Mouse (Mus musculus) MEL (cell line): ENCODE results near the gene Srpk3. TPM values are rescaled to one million over a fixed set of nuclear protein-coding genes. Genes with fewer than 3 reads are reported as not detected.

Experiments used
- DNase-seq: peaks from one replicate; pipeline ENCODE4 v3.0.0; 2011; ENCODE audit warnings: low read depth, low spot score
- H3K27ac ChIP-seq: 2 replicates; pipeline ENCODE4 v1.5.1; 2012; ENCODE audit warnings: low read depth, mild to moderate bottlenecking, control low read depth, low read length, moderate library complexity; ENCODE audit not compliant: control insufficient read depth
- H3K27me3 ChIP-seq, 2 experiments: fragments of 150-350 bp in 1 of 2; sonication (generic) in 1 of 2; 2 replicates each; pipeline ENCODE4 v1.6.1; 2012; ENCODE audit warnings: low read length in 2 of 2, mild to moderate bottlenecking in 2 of 2, improper control_type of control experiment in 1 of 2, moderate library complexity in 1 of 2; ENCODE audit not compliant: insufficient read depth in 2 of 2, control insufficient read depth in 1 of 2
- H3K36me3 ChIP-seq, 2 experiments: 2 replicates each; pipeline ENCODE4 v1.6.1; 2012 to 2014; ENCODE audit warnings: low read length in 2 of 2, improper control_type of control experiment in 1 of 2, inconsistent platforms in 1 of 2, mild to moderate bottlenecking in 1 of 2; ENCODE audit not compliant: insufficient read depth in 2 of 2, control insufficient read depth in 1 of 2
- H3K4me1 ChIP-seq, 2 experiments: fragments of 150-350 bp in 1 of 2; sonication (generic) in 1 of 2; 2 replicates each; pipeline ENCODE4 v1.6.1; 2012; ENCODE audit warnings: low read length in 2 of 2, improper control_type of control experiment in 1 of 2, mild to moderate bottlenecking in 1 of 2; ENCODE audit not compliant: insufficient read depth in 2 of 2, control insufficient read depth in 1 of 2
- H3K4me3 ChIP-seq, 2 experiments: fragments of 150-350 bp in 1 of 2; sonication (generic) in 1 of 2; 2 replicates each; pipeline ENCODE4 v1.5.1; 2012; ENCODE audit warnings: low read depth in 2 of 2, low read length in 2 of 2, mild to moderate bottlenecking in 2 of 2, moderate library complexity in 2 of 2, control low read depth in 1 of 2, improper control_type of control experiment in 1 of 2; ENCODE audit not compliant: control insufficient read depth in 1 of 2, insufficient read depth in 1 of 2
- H3K79me2 ChIP-seq: 2 replicates; pipeline ENCODE4 v1.6.1; 2012; ENCODE audit warnings: mild to moderate bottlenecking, low read length, moderate library complexity; ENCODE audit not compliant: control insufficient read depth, poor library complexity, insufficient read depth
- H3K9ac ChIP-seq: 2 replicates; pipeline ENCODE4 v1.6.1; 2012; ENCODE audit warnings: low read depth, mild to moderate bottlenecking, control low read depth, low read length, moderate library complexity; ENCODE audit not compliant: control insufficient read depth, poor library complexity, severe bottlenecking
- H3K9me3 ChIP-seq: fragments of 150-350 bp; sonication (generic); replicated peaks from 2 replicates; pipeline ENCODE4 v1.6.1; 2012; ENCODE audit warnings: mild to moderate bottlenecking, low read length, improper control_type of control experiment, moderate library complexity; ENCODE audit not compliant: insufficient read depth
- GABPA ChIP-seq: IDR thresholded peaks from 2 replicates; pipeline ENCODE4 v1.6.1; 2012; ENCODE audit warnings: low read depth, mild to moderate bottlenecking, inconsistent platforms, low read length, improper control_type of control experiment, moderate library complexity
- KAT2A ChIP-seq: conservative IDR thresholded peaks from 2 replicates; pipeline ENCODE4 v1.6.1; 2012; ENCODE audit warnings: low read depth, low read length, improper control_type of control experiment, inconsistent platforms
- MYC ChIP-seq: IDR thresholded peaks from 2 replicates; pipeline ENCODE4 v1.6.1; 2011; ENCODE audit warnings: low read depth, mild to moderate bottlenecking, low read length, improper control_type of control experiment, moderate library complexity
- NELFE ChIP-seq: IDR thresholded peaks from 2 replicates; pipeline ENCODE4 v1.6.1; 2011; ENCODE audit warnings: low read depth, low read length, improper control_type of control experiment
- POLR2A ChIP-seq, 2 experiments: IDR thresholded peaks; 2 replicates each; pipeline ENCODE4 v1.6.1; 2011 to 2012; ENCODE audit warnings: low read length in 2 of 2, mild to moderate bottlenecking in 2 of 2, control low read depth in 1 of 2, improper control_type of control experiment in 1 of 2, low read depth in 1 of 2, moderate library complexity in 1 of 2; ENCODE audit not compliant: control insufficient read depth in 1 of 2, insufficient read depth in 1 of 2, poor library complexity in 1 of 2
- POLR2AphosphoS2 ChIP-seq: IDR thresholded peaks from 2 replicates; pipeline ENCODE4 v1.6.1; 2011; ENCODE audit warnings: low read length, improper control_type of control experiment
- SIN3A ChIP-seq: IDR thresholded peaks from 2 replicates; pipeline ENCODE4 v1.6.1; 2012; ENCODE audit warnings: low read length, improper control_type of control experiment, inconsistent platforms
- SMC3 ChIP-seq: IDR thresholded peaks from 2 replicates; pipeline ENCODE4 v1.6.1; 2011; ENCODE audit warnings: low read depth, low read length, improper control_type of control experiment
- ZKSCAN1 ChIP-seq: IDR thresholded peaks from 2 replicates; pipeline ENCODE4 v1.6.1; 2012; ENCODE audit warnings: low read depth, mild to moderate bottlenecking, inconsistent platforms, low read length, improper control_type of control experiment, moderate library complexity
- ZMIZ1 ChIP-seq: IDR thresholded peaks from 2 replicates; pipeline ENCODE4 v1.6.1; 2012; ENCODE audit warnings: low read depth, mild to moderate bottlenecking, inconsistent platforms, low read length, improper control_type of control experiment, moderate library complexity
- ZNF384 ChIP-seq: IDR thresholded peaks from 2 replicates; pipeline ENCODE4 v1.6.1; 2012; ENCODE audit warnings: low read depth, mild to moderate bottlenecking, inconsistent platforms, low read length, improper control_type of control experiment
- polyA plus RNA-seq, 2 experiments: library from polyadenylated mRNA; stranded (reverse) in 1 of 2; unstranded in 1 of 2; fragments of >175 nt in 1 of 2; fragments of >200 nt in 1 of 2; gene quantifications; 2 replicates each; pipeline versions ENCODE4 v1.2.1 to v1.2.4; 2012; ENCODE audit warnings: low replicate concordance in 2 of 2, low read depth in 1 of 2; ENCODE audit not compliant: insufficient read length in 2 of 2, insufficient read depth in 1 of 2, missing spikeins in 1 of 2
- total RNA-seq: library from RNA; depleted of rRNA; stranded (reverse); fragments of 300-350 nt; gene quantifications from 2 replicates; pipeline ENCODE4 v1.2.3, GENCODE M21; 2012

Srpk3 gene
- total and polyA plus RNA-seq, 3 experiments, result 0.17 to 0.31 TPM; not detected in 1

DNA sequence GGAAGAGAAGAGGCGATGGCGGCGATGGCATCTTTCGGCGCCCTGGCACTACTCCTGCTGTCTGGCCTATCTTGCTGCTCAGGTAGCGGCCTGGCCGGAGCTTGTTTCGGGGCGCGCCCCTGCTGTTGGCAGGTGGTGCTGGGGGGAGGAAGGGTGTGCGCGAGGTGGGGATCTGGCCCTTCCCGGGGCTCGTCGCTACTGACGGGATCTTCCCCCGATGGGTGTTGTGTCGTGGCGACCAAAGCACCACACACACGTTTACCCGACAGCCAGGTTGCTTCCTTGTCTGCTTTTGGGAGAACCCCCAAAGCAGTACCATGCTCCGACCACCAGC lies 13.0 kb downstream of the Srpk3 start:
- no peaks in the 10 kb centered on the region for H3K9me3 ChIP-seq
- peaks cover 57% of the 10 kb centered on the region for H3K79me2 ChIP-seq
- no peak for DNase-seq
- TF ChIP-seq POLR2AphosphoS2, result 0 out of 2 replicates have a peak, but pooled peaks have one; percentile 45
- TF ChIP-seq POLR2A (IDR thresholded peaks at IDR 0.05; ENCODE audit: control insufficient read depth in 1 of 2, insufficient read depth in 1 of 2, low read depth in 1 of 2, low read length in 2 of 2, poor library complexity in 1 of 2), result no peak
- no peak for TF ChIP-seq GABPA
- no peak for TF ChIP-seq KAT2A
- no peak for TF ChIP-seq SMC3
- H3K27me3 ChIP-seq, result no peaks in the 10 kb centered on the region
- peak overlapping the region; percentile 93 for H3K9ac ChIP-seq
- H3K4me1 ChIP-seq, result peaks cover 0 to 18% of the 10 kb centered on the region in 2 experiments; a peak in 3 of 4 replicates
- peaks cover 6 to 20% of the 10 kb centered on the region in 2 experiments; a peak in 3 of 4 replicates for H3K36me3 ChIP-seq
- H3K4me3 ChIP-seq, result peak overlapping the region; percentile 68 to 88
- peak overlapping the region; percentile 66 for H3K27ac ChIP-seq

DNA sequence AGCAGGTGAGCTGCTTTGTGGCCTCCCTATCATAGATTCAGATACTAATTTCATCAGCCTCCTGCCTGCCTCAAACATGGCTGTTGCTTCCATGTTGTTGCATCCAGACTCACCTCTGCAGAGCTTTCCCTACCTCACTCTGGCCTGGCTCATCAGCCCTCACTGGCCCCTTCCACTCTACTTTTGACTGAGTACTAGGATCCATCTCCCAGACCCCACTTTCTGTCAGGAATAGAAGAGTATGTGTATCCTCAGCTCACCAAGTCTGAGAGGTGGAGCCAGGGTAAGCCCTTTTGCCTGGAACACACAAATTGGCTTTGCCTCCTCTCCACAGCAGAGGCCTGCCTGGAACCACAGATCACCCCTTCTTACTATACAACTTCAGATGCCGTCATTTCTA lies 14.3 kb downstream of the Srpk3 start:
- Histone ChIP-seq H3K79me2 (peaks cover 54% of the 10 kb centered on the region), H3K9me3 (no peaks in the 10 kb centered on the region), H3K9ac (peak overlapping the region; percentile 93), H3K4me3 (peak overlapping the region; percentile 68 to 88), H3K4me1 (peaks cover 0 to 18% of the 10 kb centered on the region in 2 experiments; a peak in 3 of 4 replicates), H3K36me3 (peaks cover 6 to 20% of the 10 kb centered on the region in 2 experiments; a peak in 3 of 4 replicates), H3K27me3 (no peaks in the 10 kb centered on the region), H3K27ac (no peak overlapping the region)
- DNase-seq, result no peak
- no peak for TF ChIP-seq SIN3A
- no peak for TF ChIP-seq ZNF384
- TF ChIP-seq ZMIZ1, result no peak

DNA sequence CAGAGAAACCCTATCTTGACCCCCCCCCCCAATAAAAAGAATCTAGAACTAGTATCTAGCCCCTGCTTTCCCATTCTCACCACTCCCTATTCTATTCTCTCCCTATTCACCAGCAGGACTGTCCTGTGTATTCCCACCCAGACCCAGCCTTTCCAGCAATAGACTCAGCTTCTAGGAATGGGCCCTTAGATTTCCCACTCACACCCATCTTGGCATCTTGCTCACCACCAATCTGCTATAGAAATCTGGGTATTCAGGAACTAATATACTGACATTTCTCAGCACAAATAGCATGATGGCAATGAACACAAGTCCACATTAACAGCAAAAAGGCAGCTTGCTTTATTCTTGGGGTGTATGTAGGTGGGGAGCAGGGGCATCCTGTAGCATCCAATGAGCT lies 18.8 kb downstream of the Srpk3 start:
- H3K9ac ChIP-seq, result no peak overlapping the region
- no peaks in the 10 kb centered on the region for H3K27me3 ChIP-seq
- no peak for DNase-seq
- TF ChIP-seq ZKSCAN1 (no peak), POLR2A (IDR thresholded peaks at IDR 0.05; ENCODE audit: control insufficient read depth in 1 of 2, insufficient read depth in 1 of 2, low read depth in 1 of 2, low read length in 2 of 2, poor library complexity in 1 of 2) (no peak), GABPA (no peak), MYC (no peak), NELFE (no peak), POLR2AphosphoS2 (peak; percentile 55; the same call in 1 of the 2 replicates)
- peaks cover 0 to 8% of the 10 kb centered on the region in 2 experiments; a peak in 2 of 4 replicates for H3K4me1 ChIP-seq
- peaks cover 6 to 14% of the 10 kb centered on the region in 2 experiments; a peak in 3 of 4 replicates for H3K36me3 ChIP-seq
- no peak overlapping the region for H3K27ac ChIP-seq
- peaks cover 13% of the 10 kb centered on the region for H3K79me2 ChIP-seq
- H3K4me3 ChIP-seq, result no peak overlapping the region
- no peaks in the 10 kb centered on the region for H3K9me3 ChIP-seq
